Mouse (Mus musculus) adrenal gland, postnatal 36 days (tissue): ENCODE results near the gene Mgat4d. TPM values are rescaled to one million over a fixed set of nuclear protein-coding genes. Genes with fewer than 3 reads are reported as not detected.
"Not testable (repeated sequence)": the region's sequence is repeated elsewhere in the genome, so short reads cannot be mapped to it uniquely, and the experiment has no call there.

Experiments
- DNase-seq, 2 experiments: peaks; one replicate each; pipeline ENCODE4 v3.0.0; 2021; ENCODE audit warnings: mixed read lengths in 1 of 2
- long read RNA-seq, 2 experiments: library from polyadenylated mRNA; stranded (forward); transcript quantifications; one replicate each; pipeline ENCODE4 v2.0.0; 2021; ENCODE audit warnings: borderline sequencing depth in 2 of 2
- total RNA-seq, 2 experiments: library from RNA; stranded (reverse); gene quantifications; 2 replicates each; pipeline ENCODE4 v1.2.3; 2021

The Mgat4d gene
- not detected for total RNA-seq
- long read RNA-seq, experiment 1 = 0 reads
- long read RNA-seq, experiment 2 = 0 reads

DNA sequence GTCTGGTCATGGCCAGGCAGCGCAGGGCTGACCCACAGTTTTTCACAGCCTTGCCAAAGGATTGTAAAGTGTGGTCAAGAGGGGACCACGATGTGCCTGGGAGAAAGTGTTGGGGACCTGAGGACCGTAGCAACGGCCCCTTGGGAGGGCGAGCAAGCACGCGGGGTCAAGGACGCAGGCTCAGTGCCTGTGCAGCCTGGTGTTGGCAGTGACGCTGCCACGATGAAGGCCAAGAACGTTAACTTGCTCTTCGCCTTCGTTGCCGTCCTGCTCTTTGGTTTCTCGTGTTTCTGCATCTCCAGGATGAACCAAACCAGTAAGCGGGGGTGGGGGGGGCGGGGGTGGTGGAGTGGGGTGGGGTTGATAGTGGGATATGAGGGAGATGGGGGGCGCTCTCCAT, at the start of gene Mgat4d:
Mgat4d (plus strand) TSS at position 209 of the 400 bp plus-strand sequence.
- DNase-seq = no peak

DNA sequence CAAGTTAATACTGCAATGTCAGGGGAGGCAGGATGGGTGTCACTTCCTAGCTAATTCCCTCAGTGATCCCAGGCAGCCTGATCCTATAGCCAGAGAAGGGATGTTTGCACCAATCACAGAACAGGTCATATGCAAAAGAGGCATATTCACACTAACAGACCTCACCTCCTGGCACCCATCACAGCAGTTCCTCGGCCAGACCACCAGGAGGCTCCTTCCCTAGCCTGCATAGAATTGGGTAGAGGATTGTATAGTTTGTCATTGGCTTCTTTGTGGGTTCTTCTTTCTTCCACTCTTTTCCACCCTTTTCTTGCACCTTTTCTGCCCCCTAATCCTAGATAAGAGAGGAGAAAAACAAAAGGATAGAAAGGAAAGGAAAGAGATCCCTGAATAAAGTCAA, 48.1 kb upstream of the Mgat4d start:
- DNase-seq = peak; percentile 4 to 35

GRCm38 (mm10) chr8:83304946-83305345, 43.3 kb upstream of the Mgat4d start:
- no peak for DNase-seq

DNA sequence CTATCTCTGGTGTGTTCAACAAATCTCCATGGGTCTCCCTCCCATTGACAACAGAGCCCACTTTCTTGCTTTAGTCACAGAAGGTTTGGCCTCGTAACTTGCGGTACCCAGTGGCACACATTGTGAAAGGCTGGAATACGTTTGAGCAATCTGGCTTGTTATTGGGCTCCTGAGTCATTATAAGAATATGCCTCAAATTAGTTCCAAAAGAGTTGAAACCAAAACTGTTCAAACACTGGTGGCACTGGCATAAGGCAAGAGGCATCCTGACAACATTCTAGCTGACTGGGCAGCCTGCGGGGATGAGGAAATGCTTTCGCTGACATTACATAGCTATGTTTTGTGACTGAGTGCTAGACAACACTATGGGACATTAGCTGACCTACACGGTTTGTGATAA, 38.4 kb upstream of the Mgat4d start:
- no peak for DNase-seq

DNA sequence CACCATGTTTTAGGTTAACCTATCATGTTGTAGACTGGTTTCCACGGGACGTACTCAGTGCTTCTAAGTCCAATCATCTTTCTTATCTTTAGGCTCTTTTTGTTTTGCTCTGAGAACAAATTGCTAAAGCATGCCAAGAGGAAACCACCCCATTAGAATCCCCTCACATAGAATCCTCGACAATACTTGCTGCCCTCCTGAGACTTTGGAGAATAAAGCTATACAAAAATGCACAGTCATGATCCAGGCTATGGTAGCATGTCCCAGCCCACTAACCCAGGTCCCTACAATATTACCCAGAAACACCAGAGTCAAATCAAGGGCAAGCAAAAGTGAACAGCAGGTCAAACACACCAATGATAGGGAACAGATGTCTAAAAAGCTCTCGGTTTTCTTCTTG, 33.2 kb upstream of the Mgat4d start:
- DNase-seq = not testable (repeated sequence)

DNA sequence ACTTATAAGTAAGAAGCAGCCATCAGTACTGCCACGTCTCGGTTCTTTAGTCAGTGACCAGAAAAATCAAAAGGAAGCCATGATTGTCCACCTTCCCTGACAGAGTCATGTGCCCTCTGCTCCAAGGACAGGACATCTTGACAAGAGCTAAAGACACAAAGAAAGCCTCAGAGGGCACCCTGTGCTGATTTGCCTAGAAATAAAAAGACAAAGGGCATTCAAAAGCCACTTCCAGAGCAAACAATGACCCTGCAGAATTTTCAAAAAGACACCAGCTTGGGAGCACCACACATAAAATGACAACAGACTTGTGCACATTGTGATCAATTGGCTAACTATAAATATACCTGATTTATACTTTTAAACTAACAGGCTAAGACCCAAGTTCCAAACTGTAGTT, 32.6 kb upstream of the Mgat4d start:
- DNase-seq = no peak

- DNase-seq = no peak
Observed at GRCm38 (mm10) chr8:83320543-83320942, 27.7 kb upstream of the Mgat4d start.

DNA sequence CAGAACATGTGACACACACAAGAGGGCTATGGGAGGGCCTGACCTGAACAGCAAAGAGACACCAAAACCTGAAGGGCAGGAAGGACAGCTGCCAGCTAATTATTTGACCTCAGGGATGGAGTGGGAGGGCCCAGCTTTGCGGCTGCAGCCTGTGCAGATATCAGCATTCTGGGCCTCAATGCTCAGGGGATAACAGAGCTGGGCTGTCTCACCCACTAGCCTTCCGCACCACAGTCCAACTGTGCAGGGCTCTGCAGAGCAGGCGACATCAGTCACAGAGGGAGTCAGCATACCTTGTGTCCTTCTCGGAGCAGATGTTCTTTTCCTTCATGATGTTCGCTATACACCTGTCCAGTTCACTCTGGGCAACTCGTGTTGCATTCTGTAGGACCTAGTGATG, 25.9 kb upstream of the Mgat4d start:
- no peak for DNase-seq

- no peak for DNase-seq
Observed at GRCm38 (mm10) chr8:83323056-83323455, 25.2 kb upstream of the Mgat4d start.

DNA sequence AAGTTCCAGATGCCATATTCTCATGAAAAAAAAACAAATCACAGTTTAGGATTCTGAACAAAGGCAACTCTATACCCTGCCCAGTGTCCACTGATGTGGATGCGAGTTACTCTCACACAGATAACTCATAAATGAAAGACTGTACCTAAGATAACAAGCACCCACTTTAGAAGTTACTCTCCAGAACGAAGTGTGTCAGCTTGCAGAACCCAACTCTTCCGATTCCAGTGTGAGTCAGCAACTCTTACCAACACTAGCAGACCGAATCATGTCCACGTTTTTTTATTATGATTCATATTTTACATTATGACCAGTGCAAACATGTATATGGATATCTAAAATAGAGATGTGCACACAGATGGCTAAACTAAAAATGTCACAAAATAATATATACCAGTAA, 20.4 kb upstream of the Mgat4d start:
- DNase-seq = no peak

DNA sequence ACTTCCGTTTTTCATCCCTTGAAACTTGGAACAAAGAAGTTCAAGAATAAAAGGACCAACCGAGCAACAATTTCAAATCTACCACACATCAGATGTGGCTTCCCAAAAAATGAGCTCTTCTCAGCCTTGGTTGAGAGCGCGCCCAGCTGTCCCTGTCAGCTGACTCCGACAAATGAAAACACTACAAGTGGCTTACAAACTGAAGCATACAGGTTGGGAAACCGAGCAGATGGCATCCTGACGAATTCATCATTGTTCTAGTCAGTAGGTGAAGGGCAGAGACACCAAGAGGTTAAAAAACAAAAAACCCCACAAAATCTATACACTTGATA, 16.7 kb upstream of the Mgat4d start:
- peak; percentile 6 to 13 for DNase-seq

- DNase-seq = peak; percentile 99
Observed at GRCm38 (mm10) chr8:83331899-83332697, 16.2 kb upstream of the Mgat4d start, which contains the start of gene Elmod2. Elmod2 (minus strand) TSS chr8:83332486.

GRCm38 (mm10) chr8:83332864-83333263, 15.4 kb upstream of the Mgat4d start:
- no peak for DNase-seq

- DNase-seq = no peak
Observed at GRCm38 (mm10) chr8:83342076-83342475, 6.2 kb upstream of the Mgat4d start.

DNA sequence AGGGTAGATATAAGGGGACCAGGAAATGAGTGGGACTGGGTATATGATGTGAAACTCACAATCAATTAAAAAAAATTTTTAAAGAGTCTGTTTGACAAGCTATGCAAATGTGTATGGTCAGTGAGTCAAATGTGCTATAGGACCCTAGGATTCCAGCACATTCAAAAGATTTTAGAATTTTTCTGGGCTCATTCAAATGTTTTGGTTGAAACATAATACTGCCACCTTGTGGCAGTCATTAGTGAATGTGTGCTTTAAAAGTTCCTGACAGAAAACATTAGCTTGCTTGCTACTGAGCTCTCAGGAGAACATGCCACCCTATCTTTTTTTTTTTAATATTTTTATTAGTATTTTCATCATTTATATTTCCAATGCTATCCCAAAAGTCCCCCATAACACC, 5.6 kb upstream of the Mgat4d start:
- no peak for DNase-seq

DNA sequence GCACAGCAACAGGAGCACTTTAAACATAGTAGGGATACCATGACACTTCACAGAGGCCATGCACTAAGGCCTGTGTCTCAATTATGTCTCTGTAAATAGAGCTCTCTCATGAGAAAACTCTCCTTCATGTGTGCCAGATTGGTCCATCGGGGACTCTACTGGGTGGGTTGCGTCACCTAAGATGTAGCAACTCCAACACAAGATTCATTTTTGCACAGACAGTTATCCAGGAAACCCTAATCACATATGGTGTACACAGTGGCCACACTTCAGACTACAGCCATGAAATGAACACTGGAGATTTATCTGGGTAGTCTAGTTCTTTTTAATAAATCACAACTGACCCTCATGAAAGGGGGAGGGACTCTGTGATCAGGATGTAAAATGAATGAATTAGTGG, 3.0 kb downstream of the Mgat4d start:
- DNase-seq = peak in 1 of 2 experiments; percentile 13

GRCm38 (mm10) chr8:83363156-83363769, 15.0 kb downstream of the Mgat4d start:
- peak in 1 of 2 experiments; percentile 27 for DNase-seq

GRCm38 (mm10) chr8:83377231-83377630, 29.0 kb downstream of the Mgat4d start:
- no peak for DNase-seq

GRCm38 (mm10) chr8:83380141-83380540, 31.9 kb downstream of the Mgat4d start:
- no peak for DNase-seq

DNA sequence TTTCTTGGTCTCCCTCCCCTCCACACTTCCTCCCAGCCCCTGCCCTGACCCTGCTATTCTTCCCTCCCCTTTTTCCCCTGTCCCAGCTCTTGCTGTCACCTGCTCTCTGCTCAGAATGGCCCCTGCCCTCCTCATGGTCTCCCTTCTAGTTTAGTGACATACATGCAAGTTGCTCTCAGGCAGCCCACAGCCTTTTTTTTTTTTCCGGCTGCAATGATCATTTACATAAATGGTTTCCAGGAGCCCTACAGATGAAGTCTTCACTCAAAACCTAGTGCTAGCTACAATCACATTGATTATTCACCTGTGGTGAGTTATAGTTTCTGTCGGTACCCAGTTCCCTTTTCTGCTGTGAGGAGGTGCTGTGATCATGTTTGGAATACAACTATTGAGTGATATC, 32.7 kb downstream of the Mgat4d start:
- no peak for DNase-seq

DNA sequence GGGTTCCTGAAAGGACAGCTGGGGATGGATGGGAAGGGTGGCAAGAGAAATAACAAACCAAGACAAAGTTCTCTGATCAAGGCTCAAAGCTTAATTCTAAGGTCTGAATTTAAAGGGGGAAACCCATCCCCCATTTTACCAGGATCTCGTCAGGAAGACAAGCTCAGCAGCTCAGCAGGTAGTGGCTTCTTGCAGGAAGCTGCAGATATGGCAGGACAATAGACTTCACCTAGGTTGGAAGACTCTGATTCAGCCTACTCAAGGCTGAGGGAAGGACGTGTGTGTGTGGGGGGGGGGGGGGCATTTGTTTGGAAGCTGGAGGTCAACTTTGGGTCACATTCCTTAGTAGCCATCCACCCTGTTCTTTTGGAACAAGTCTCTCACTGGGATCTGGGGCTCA, 34.6 kb downstream of the Mgat4d start:
- DNase-seq = no peak

- peak; percentile 65 to 75 for DNase-seq
Observed at GRCm38 (mm10) chr8:83389316-83390005, 41.2 kb downstream of the Mgat4d start, which contains the start of gene Clgn. Clgn (plus strand) TSS chr8:83389867.
